Comparison of ENCODE assay signal across 8 mouse cellular contexts in the genomic region with DNA sequence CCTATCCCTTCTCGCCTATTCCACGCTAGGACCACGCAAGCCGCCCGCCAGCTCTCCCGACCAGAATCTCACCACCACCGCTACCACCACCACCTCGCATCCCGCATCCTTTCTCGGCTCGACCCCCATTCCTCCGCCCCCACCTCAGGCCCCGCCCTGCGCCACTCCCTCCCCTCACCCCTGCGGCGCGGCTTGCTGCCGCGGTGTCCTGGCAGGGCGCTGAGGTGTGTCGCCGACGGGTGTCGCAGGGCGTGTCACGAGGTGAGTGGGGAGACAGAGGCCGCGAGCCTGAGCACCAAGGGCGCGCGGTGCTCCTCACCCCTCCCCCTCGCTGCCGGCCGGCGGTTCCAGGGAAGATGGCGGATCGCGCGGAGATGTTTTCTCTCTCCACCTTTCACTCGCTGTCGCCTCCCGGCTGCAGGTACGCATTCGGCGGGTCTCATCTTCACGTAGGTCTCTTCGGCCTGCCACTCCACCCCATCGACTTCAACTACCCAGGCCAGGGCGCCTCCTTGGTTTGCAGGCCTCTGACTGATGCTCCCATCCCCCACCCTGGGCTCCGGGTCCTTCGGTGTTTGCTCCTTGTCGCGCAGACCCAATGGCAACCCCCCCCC. TPM values are rescaled to one million over a fixed set of nuclear protein-coding genes. Genes with fewer than 3 reads are reported as not detected.
DNase-seq lines count a peak whose midpoint lies in the region; ATAC-seq and TF ChIP-seq lines count a peak whose summit lies in the region.

A gene (plus strand): TSS at position 49 of the 614 bp plus-strand sequence.

- WGBS in stomach, embryonic 15.5 days, result under 1% methylated on average over 52 of the region's 53 CpGs

- no peaks in the 10 kb centered on the region for H3K9me3 ChIP-seq in ES-E14 (ENCODE audit: control insufficient read depth, insufficient read depth, low read depth, low read length)
- no peaks in the 10 kb centered on the region for H3K9me3 ChIP-seq in stomach, embryonic 15.5 days

- peaks cover 0 to 9% of the 10 kb centered on the region in 2 experiments; a peak in 2 of 4 replicates for H3K4me1 ChIP-seq in ES-E14 (ENCODE audit: control insufficient read depth in 2 of 2, insufficient read depth in 2 of 2, low read length in 2 of 2, poor library complexity in 1 of 2)
- peaks cover 9% of the 10 kb centered on the region for H3K4me1 ChIP-seq in stomach, embryonic 15.5 days

- H3K36me3 ChIP-seq in ES-E14 (ENCODE audit: control insufficient read depth, insufficient read depth, low read length, poor library complexity, severe bottlenecking), result peaks cover 4% of the 10 kb centered on the region; the same call in 1 of the 2 replicates
- no peaks in the 10 kb centered on the region for H3K36me3 ChIP-seq in stomach, embryonic 15.5 days

- H3K4me3 ChIP-seq in ES-E14 (ENCODE audit: insufficient read depth in 1 of 2, low read depth in 1 of 2, low read length in 2 of 2, poor library complexity in 1 of 2, severe bottlenecking in 1 of 2), result peak within 1 kb of the TSS; percentile 58 to 83
- peak within 1 kb of the TSS; percentile 46 for H3K4me3 ChIP-seq in stomach, embryonic 15.5 days (replicated peaks)

- H3K27ac ChIP-seq in ES-E14 (ENCODE audit: insufficient read depth, low read depth, low read length, poor library complexity, severe bottlenecking), result no peak within 1 kb of the TSS
- no peak within 1 kb of the TSS for H3K27ac ChIP-seq in stomach, embryonic 15.5 days

- intact Hi-C loops in heart, postnatal 25 days (cut with DNase I), result no loop called here

- H3K27me3 ChIP-seq in stomach, embryonic 15.5 days (replicated peaks), result peaks cover 25% of the 10 kb centered on the region

- H3K4me2 ChIP-seq in stomach, embryonic 15.5 days, result peak within 1 kb of the TSS; percentile 82

- ATAC-seq in stomach, embryonic 15.5 days (ENCODE audit: insufficient read depth, low FRiP score, low read depth), result 0 out of 2 replicates have a peak, but pooled peaks have one; percentile 35

- peak within 1 kb of the TSS; percentile 60 for H3K9ac ChIP-seq in ES-E14 (ENCODE audit: insufficient read depth, low read depth, low read length, poor library complexity, severe bottlenecking)
- no peak within 1 kb of the TSS for H3K9ac ChIP-seq in stomach, embryonic 15.5 days

- in situ Hi-C loops in ES-E14 (cut with MboI; ENCODE audit: low sequenced_read_pairs in 2 of 2, unreplicated experiment in 2 of 2), result no loop called here

- DNase-seq in heart, adult 11 months, result peak; percentile 87
- no peak for DNase-seq in heart, postnatal 25 days (ENCODE audit: low spot score)
- DNase-seq in ES-E14 (ENCODE audit: low read depth, low spot score), result no peak
- DNase-seq in embryo, embryonic 9.5 days (ENCODE audit: extremely low spot score), result peak; percentile 48
- peak; percentile 13 for DNase-seq in induced T-regulatory cell, adult 2 months (ENCODE audit: low read depth)
- peak; percentile 41 for DNase-seq in mesoderm, embryonic 11.5 days (ENCODE audit: low read depth, low spot score)
- DNase-seq in spleen, adult 18-20 months, result no peak

TF ChIP-seq in ES-E14, 5 proteins besides CTCF, POLR2A, EP300 and RAD21:
- no peak for TF ChIP-seq MAFK (IDR thresholded peaks at IDR 0.05; ENCODE audit: insufficient read depth, low read depth, low read length)
- 0 out of 2 replicates have a peak, but pooled peaks have one; percentile 50 for TF ChIP-seq HCFC1 (IDR thresholded peaks at IDR 0.05; ENCODE audit: borderline replicate concordance, insufficient read depth, low read length)

RNA-seq across cellular contexts. Expression of the gene that starts here (rescaled TPM):
- total RNA-seq in heart, postnatal 25 days (2021), result under 1 TPM; 0.10 to 0.11 TPM
- 4.6 and 7.8 TPM in 2 replicates for total RNA-seq in ES-E14 (2012; rRNA removed)
- 3.7 and 3.8 TPM in 2 replicates for polyA plus RNA-seq in stomach, embryonic 15.5 days (2015; fragmentation: Nextera tagmentation; extraction: Ambion mirVana)

Comparison
In these comparisons a context has a peak if more than half of its experiments do, and no peak if none do; other contexts are left out.
1. DNase-seq: peak in heart, adult 11 months (single experiment), embryo, embryonic 9.5 days (single experiment), induced T-regulatory cell, adult 2 months (single experiment) and mesoderm, embryonic 11.5 days (single experiment); none in heart, postnatal 25 days (single experiment), ES-E14 (single experiment) and spleen, adult 18-20 months (0 of 2).